Comparison of ENCODE assay signal across 26 mouse cellular contexts in the genomic region with DNA sequence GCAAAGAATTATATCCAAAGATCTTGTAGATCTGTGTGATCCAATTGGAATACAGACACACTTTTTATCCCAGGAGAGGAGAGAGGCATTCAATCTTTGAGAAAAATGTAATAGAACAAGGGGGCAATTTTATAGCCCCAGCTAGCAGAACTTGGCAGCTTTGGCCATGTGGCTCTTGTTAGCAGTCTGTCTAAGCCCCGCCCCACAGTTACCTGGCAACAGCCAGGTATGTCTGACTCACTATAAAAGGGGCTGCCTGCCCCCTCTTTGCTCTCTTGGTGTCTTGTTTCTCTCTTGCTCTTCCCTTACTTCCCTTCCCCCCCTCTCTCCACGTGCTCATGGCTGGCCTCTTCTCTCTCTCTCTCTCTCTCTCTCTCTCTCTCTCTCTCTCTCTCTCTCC. TPM values are rescaled to one million over a fixed set of nuclear protein-coding genes. Genes with fewer than 3 reads are reported as not detected.
DNase-seq lines count a peak whose midpoint lies in the region; ATAC-seq and TF ChIP-seq lines count a peak whose summit lies in the region.
"Had no signal": no experiment of that assay in that cellular context is flagged by ENCODE, and none has a peak within 500 bp of the region (broad histone marks: within the 10 kb centered on the region; RNA-seq: fewer than 3 reads in every experiment).

No protein-coding gene starts in this region.

- no peaks in the 10 kb centered on the region for H3K27me3 ChIP-seq in E14TG2a.4 (ENCODE audit: insufficient read depth, low read length)
- H3K27me3 ChIP-seq in embryonic facial prominence, embryonic 11.5 days (ENCODE audit: control insufficient read depth, insufficient read depth, low read length) = no peaks in the 10 kb centered on the region
- no peaks in the 10 kb centered on the region for H3K27me3 ChIP-seq in limb, embryonic 14.5 days (ENCODE audit: control insufficient read depth, insufficient read depth, low read length)
- H3K27me3 ChIP-seq in intestine, embryonic 15.5 days (replicated peaks) = no peaks in the 10 kb centered on the region
- H3K27me3 ChIP-seq: heart, embryonic 13.5 days; hindbrain, embryonic 12.5 days; midbrain, embryonic 15.5 days; neural tube, embryonic 12.5 days had no signal

- 36% methylated on average over 2 of the region's 2 CpGs for WGBS in embryonic facial prominence, embryonic 11.5 days
- 30% methylated on average over 2 of the region's 2 CpGs for WGBS in limb, embryonic 14.5 days
- 42% methylated on average over 2 of the region's 2 CpGs for WGBS in intestine, embryonic 15.5 days

- no peak overlapping the region for H3K4me2 ChIP-seq in embryonic facial prominence, embryonic 11.5 days (ENCODE audit: low read depth, low read length)
- no peak overlapping the region for H3K4me2 ChIP-seq in limb, embryonic 14.5 days (replicated peaks; ENCODE audit: low read depth, low read length, severe bottlenecking)
- no peak overlapping the region for H3K4me2 ChIP-seq in intestine, embryonic 15.5 days (replicated peaks)
- H3K4me2 ChIP-seq: heart, embryonic 13.5 days; hindbrain, embryonic 12.5 days; midbrain, embryonic 15.5 days; neural tube, embryonic 12.5 days had no signal

- H3K9ac ChIP-seq in embryonic facial prominence, embryonic 11.5 days (replicated peaks; ENCODE audit: low read length) = no peak overlapping the region
- no peak overlapping the region for H3K9ac ChIP-seq in limb, embryonic 14.5 days (ENCODE audit: low read depth, low read length, severe bottlenecking)
- H3K9ac ChIP-seq in intestine, embryonic 15.5 days = no peak overlapping the region
- H3K9ac ChIP-seq: heart, embryonic 13.5 days; hindbrain, embryonic 12.5 days; liver, embryonic 14.5 days; midbrain, embryonic 15.5 days; neural tube, embryonic 12.5 days had no signal

- peaks cover 7% of the 10 kb centered on the region for H3K36me3 ChIP-seq in E14TG2a.4 (ENCODE audit: insufficient read depth, low read length)
- H3K36me3 ChIP-seq in embryonic facial prominence, embryonic 11.5 days (replicated peaks; ENCODE audit: control insufficient read depth, insufficient read depth, low read depth, low read length) = no peaks in the 10 kb centered on the region
- H3K36me3 ChIP-seq in limb, embryonic 14.5 days (ENCODE audit: control insufficient read depth, insufficient read depth, low read length) = no peaks in the 10 kb centered on the region
- no peaks in the 10 kb centered on the region for H3K36me3 ChIP-seq in intestine, embryonic 15.5 days
- H3K36me3 ChIP-seq: heart, embryonic 13.5 days; hindbrain, embryonic 12.5 days; midbrain, embryonic 15.5 days; neural tube, embryonic 12.5 days had no signal

- peak; percentile 23 for DNase-seq in NIH3T3 (ENCODE audit: low read depth)
- DNase-seq in embryonic facial prominence, embryonic 11.5 days (ENCODE audit: low spot score) = peak; percentile 60
- DNase-seq in limb, embryonic 14.5 days (ENCODE audit: low spot score) = peak; percentile 36
- no peak for DNase-seq in cerebellum, adult 18-20 months
- DNase-seq in layer of hippocampus, postnatal 14 days (ENCODE audit: low spot score in 2 of 2) = no peak
- DNase-seq: adrenal gland, adult 2 months; cerebellum, adult 11 months; cerebellum, postnatal 10 days; gastrocnemius, postnatal 25 days; heart, adult 18-20 months; heart, postnatal 14 days; kidney, adult 11 months; kidney, postnatal 10 days; left cerebral cortex, postnatal 4 days; lung, postnatal 4 days; thymus, postnatal 14 days had no signal

- no peak for TF ChIP-seq POLR2A in limb, embryonic 14.5 days (IDR thresholded peaks at IDR 0.05; ENCODE audit: borderline replicate concordance, extremely low read depth, insufficient read depth, insufficient read length)

- no peaks in the 10 kb centered on the region for H3K9me3 ChIP-seq in E14TG2a.4 (ENCODE audit: low read length)
- no peaks in the 10 kb centered on the region for H3K9me3 ChIP-seq in embryonic facial prominence, embryonic 11.5 days (replicated peaks; ENCODE audit: control insufficient read depth, low read length)
- no peaks in the 10 kb centered on the region for H3K9me3 ChIP-seq in limb, embryonic 14.5 days (ENCODE audit: control insufficient read depth, low read length)
- no peaks in the 10 kb centered on the region for H3K9me3 ChIP-seq in intestine, embryonic 15.5 days
- H3K9me3 ChIP-seq: forebrain, embryonic 10.5 days; heart, embryonic 13.5 days; hindbrain, embryonic 12.5 days; midbrain, embryonic 15.5 days; neural tube, embryonic 12.5 days had no signal

- TF ChIP-seq CTCF in E14TG2a.4 (conservative IDR thresholded peaks at IDR 0.05; ENCODE audit: low read length) = no peak

- peak overlapping the region; percentile 21 for H3K4me3 ChIP-seq in E14TG2a.4 (replicated peaks; ENCODE audit: low read length)
- no peak overlapping the region for H3K4me3 ChIP-seq in embryonic facial prominence, embryonic 11.5 days (ENCODE audit: low read depth, low read length)
- no peak overlapping the region for H3K4me3 ChIP-seq in limb, embryonic 14.5 days (replicated peaks; ENCODE audit: low read length)
- no peak overlapping the region for H3K4me3 ChIP-seq in intestine, embryonic 15.5 days (replicated peaks)
- H3K4me3 ChIP-seq: forebrain, embryonic 10.5 days; heart, embryonic 13.5 days; hindbrain, embryonic 12.5 days; left cerebral cortex, adult 2 months; midbrain, embryonic 15.5 days; neural tube, embryonic 12.5 days had no signal

- no peak overlapping the region for H3K27ac ChIP-seq in embryonic facial prominence, embryonic 11.5 days (replicated peaks; ENCODE audit: low read depth, low read length)
- H3K27ac ChIP-seq in limb, embryonic 14.5 days (replicated peaks; ENCODE audit: low read depth, low read length) = no peak overlapping the region
- H3K27ac ChIP-seq in intestine, embryonic 15.5 days = no peak overlapping the region
- H3K27ac ChIP-seq: forebrain, embryonic 10.5 days; heart, embryonic 13.5 days; hindbrain, embryonic 12.5 days; left cerebral cortex, adult 2 months; liver, embryonic 14.5 days; midbrain, embryonic 15.5 days; neural tube, embryonic 12.5 days had no signal

- peaks cover 57% of the 10 kb centered on the region for H3K4me1 ChIP-seq in E14TG2a.4 (replicated peaks; ENCODE audit: low read depth, low read length)
- H3K4me1 ChIP-seq in embryonic facial prominence, embryonic 11.5 days (ENCODE audit: control insufficient read depth, insufficient read depth, low read length) = peaks cover 3% of the 10 kb centered on the region; the same call in 1 of the 2 replicates
- H3K4me1 ChIP-seq in limb, embryonic 14.5 days (ENCODE audit: control insufficient read depth, insufficient read depth, low read length) = peaks cover 4% of the 10 kb centered on the region; the same call in 1 of the 2 replicates
- peaks cover 9% of the 10 kb centered on the region for H3K4me1 ChIP-seq in intestine, embryonic 15.5 days (replicated peaks)

- no peak for ATAC-seq in embryonic facial prominence, embryonic 11.5 days (replicated peaks; ENCODE audit: insufficient number of reproducible peaks, low FRiP score, low TSS enrichment, low read depth)
- ATAC-seq in limb, embryonic 14.5 days (ENCODE audit: low FRiP score, low read depth) = no peak
- no peak for ATAC-seq in intestine, embryonic 15.5 days
- ATAC-seq: forebrain, embryonic 16.5 days; midbrain, embryonic 15.5 days had no signal

RNA-seq across cellular contexts. Expression of gene Dlgap5, which starts 3.4 kb away (rescaled TPM):
- 65.2 and 76.5 TPM in 2 replicates for polyA plus RNA-seq in embryonic facial prominence, embryonic 11.5 days (2014; fragmentation: Nextera tagmentation; extraction: Ambion mirVana)
- 29.3 and 37.9 TPM in 2 replicates for polyA plus RNA-seq in limb, embryonic 14.5 days (2012; rRNA removed)
- polyA plus RNA-seq in limb, embryonic 14.5 days (2014; fragmentation: Nextera tagmentation; extraction: Ambion mirVana) = 32.5 and 40.9 TPM in 2 replicates
- total RNA-seq in layer of hippocampus, postnatal 14 days (2021) = 1 to 10 TPM; 1.6 to 1.7 TPM
- 35.3 and 35.4 TPM in 2 replicates for polyA plus RNA-seq in intestine, embryonic 15.5 days (2015; fragmentation: Nextera tagmentation; extraction: Ambion mirVana)

RNA-seq across cellular contexts. Expression of gene Fbxo34, which starts 28.6 kb away (rescaled TPM):
- 22.8 and 24.9 TPM in 2 replicates for polyA plus RNA-seq in embryonic facial prominence, embryonic 11.5 days (2014; fragmentation: Nextera tagmentation; extraction: Ambion mirVana)
- polyA plus RNA-seq in limb, embryonic 14.5 days (2012; rRNA removed) = 19.0 and 20.7 TPM in 2 replicates
- polyA plus RNA-seq in limb, embryonic 14.5 days (2014; fragmentation: Nextera tagmentation; extraction: Ambion mirVana) = 26.0 and 27.1 TPM in 2 replicates
- total RNA-seq in layer of hippocampus, postnatal 14 days (2021) = 10 to 100 TPM; 72.5 to 87.0 TPM
- polyA plus RNA-seq in intestine, embryonic 15.5 days (2015; fragmentation: Nextera tagmentation; extraction: Ambion mirVana) = 22.1 and 23.6 TPM in 2 replicates

RNA-seq across cellular contexts. Expression of gene Lgals3, which starts 54.1 kb away (rescaled TPM):
- polyA plus RNA-seq in embryonic facial prominence, embryonic 11.5 days (2014; fragmentation: Nextera tagmentation; extraction: Ambion mirVana) = 1.5 and 1.7 TPM in 2 replicates
- polyA plus RNA-seq in limb, embryonic 14.5 days (2012; rRNA removed) = 49.4 and 53.3 TPM in 2 replicates
- 84.1 and 111 TPM in 2 replicates for polyA plus RNA-seq in limb, embryonic 14.5 days (2014; fragmentation: Nextera tagmentation; extraction: Ambion mirVana)
- 1 to 10 TPM; 1.1 to 2.4 TPM for total RNA-seq in layer of hippocampus, postnatal 14 days (2021)
- polyA plus RNA-seq in intestine, embryonic 15.5 days (2015; fragmentation: Nextera tagmentation; extraction: Ambion mirVana) = 19.5 and 25.7 TPM in 2 replicates

Comparison
In these comparisons a context has a peak if more than half of its experiments do, and no peak if none do; other contexts are left out.
1. DNase-seq: peak in NIH3T3 (single experiment), embryonic facial prominence, embryonic 11.5 days (single experiment) and limb, embryonic 14.5 days (single experiment); none in cerebellum, adult 18-20 months (0 of 2) and layer of hippocampus, postnatal 14 days (0 of 2).